Mouse (Mus musculus): ENCODE measurements around the gene Nsd1. TPM values are rescaled to one million over a fixed set of nuclear protein-coding genes. Genes with fewer than 3 reads are reported as not detected.
A peak's percentile ranks its signal among the peaks of the same experiment; 100 is the strongest.

Nsd1 gene
- polyA plus RNA-seq, 1 experiment from 2014 or later = 64.3 TPM

DNA sequence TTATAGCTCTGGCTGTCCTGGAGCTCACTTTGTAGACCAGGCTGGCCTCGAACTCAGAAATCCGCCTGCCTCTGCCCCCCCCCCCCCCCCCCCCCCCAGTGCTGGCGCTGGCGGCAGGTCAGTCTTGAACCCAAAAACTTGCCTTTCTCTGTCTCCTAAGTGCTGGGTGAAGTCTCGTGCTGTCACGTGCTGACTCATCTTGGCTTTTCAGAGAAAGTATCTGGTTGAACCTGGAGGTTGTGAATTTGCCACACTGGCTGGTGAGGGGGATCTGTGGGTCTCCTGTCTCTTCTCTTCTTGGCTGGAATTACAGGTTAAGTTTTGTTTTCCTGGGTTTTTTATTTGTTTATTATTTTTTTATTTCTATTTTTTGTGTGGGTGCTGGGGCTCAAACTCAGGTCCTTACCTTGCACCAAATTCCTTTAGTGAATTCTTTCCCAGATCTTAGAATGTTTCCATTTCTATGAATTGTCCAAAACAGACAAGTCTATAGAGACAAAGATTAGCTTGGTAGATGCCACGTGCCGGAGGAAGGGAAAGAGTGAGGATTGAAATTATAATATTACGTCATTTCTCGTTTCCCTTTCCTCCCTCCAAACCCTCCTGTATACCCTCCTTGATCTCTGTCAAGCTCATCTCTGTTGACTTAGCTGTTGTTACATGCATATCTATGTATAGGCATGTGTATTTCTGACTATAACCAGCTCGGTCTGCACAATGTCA, 4.8 kb upstream of the Nsd1 start:
- no peak for ATAC-seq (replicated peaks)
- H3K27ac ChIP-seq = no peak overlapping the region
- H3K27me3 ChIP-seq (replicated peaks) = no peaks in the 10 kb centered on the region
- 84% methylated on average over 7 of the region's 11 CpGs for WGBS
- no peak overlapping the region for H3K4me2 ChIP-seq
- H3K9me3 ChIP-seq = no peaks in the 10 kb centered on the region
- peaks cover 3% of the 10 kb centered on the region for H3K4me1 ChIP-seq
- H3K9ac ChIP-seq = no peak overlapping the region
- no peak overlapping the region for H3K4me3 ChIP-seq
- no peaks in the 10 kb centered on the region for H3K36me3 ChIP-seq (replicated peaks)

DNA sequence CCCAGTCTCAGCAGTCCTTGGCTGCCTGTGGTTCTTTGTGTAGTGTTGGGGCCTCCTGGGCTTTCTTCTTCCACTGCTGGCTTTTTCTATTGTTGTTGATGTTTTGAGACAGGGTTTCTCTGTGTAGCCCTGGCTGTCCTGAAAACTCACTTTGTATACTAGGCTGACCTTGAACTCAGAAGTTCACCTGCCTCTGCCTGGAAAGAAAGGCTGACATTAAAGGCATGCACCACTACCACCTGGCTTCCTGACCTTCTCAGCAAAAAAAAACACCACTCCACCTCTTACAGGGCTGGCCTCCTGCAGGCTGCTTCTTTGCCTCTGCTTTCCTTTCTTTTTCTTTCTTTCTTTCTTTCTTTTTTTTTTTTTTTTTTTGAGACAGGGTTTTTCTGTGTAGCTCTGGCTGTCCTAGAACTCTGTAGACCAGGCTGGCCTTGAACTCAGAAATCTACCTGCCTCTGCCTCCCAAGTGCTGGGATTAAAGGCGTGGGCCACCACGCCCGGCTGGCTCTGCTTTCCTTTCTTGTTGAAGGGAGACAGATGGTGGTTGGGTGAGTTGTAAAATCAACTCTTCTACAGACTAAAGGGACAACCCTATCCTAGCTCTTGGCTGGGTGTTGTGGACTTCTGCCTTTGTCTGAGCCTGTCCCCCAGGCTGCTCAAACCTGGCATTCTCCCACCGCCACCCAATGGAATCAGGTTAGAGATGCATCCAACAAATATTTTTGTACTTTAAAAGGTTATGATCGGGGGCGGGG, 4.0 kb upstream of the Nsd1 start:
- H3K4me2 ChIP-seq = no peak overlapping the region
- no peaks in the 10 kb centered on the region for H3K36me3 ChIP-seq (replicated peaks)
- no peaks in the 10 kb centered on the region for H3K27me3 ChIP-seq (replicated peaks)
- peaks cover 11% of the 10 kb centered on the region for H3K4me1 ChIP-seq
- WGBS = 95% methylated on average over 6 of the region's 6 CpGs
- no peak for ATAC-seq (replicated peaks)
- no peaks in the 10 kb centered on the region for H3K9me3 ChIP-seq
- H3K4me3 ChIP-seq = no peak overlapping the region
- no peak overlapping the region for H3K9ac ChIP-seq
- H3K27ac ChIP-seq = no peak overlapping the region

DNA sequence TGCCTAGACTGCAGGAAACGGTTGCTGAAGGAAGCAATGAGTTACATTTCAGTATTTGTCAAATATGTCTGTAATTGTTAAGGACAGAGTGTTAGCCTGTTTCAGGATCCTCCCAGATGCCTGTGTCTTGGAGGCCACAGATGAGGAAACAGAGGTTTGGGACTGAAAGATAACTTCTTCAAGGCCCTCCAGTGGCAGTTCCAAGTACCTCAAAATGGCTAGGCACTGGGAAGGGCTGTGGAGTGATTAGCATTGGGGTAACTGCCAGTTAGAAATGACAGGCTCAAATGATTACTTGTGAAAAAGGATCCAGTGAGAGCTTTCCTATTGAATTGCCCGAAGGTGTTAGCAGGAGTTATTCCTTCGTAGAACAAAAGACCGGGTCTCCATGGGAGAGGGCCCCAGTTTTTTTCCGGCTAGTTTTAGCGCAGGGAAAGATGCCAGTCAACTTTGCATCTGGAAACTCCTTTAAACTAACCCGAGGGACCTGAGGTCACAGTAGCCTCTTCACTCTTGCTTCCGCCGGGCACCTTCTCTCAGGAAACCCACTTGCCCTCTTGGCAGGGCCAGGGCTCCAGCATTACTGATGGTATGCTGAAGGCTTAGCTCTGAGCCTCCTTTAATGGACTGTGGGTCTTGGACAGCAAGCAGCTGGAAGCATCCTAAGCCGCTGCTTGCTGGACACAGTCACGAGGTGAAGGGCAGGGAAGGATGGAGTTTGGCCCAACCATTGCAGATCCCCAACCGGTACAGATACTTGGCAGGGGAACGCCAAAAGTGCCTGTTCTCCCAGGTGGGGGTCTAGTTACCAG, 539 bp upstream of the Nsd1 start:
- 61% methylated on average over 13 of the region's 13 CpGs for WGBS
- H3K4me1 ChIP-seq = peaks cover 30% of the 10 kb centered on the region
- no peak for ATAC-seq (replicated peaks)
- H3K27me3 ChIP-seq (replicated peaks) = no peaks in the 10 kb centered on the region
- no peak overlapping the region for H3K9ac ChIP-seq
- no peaks in the 10 kb centered on the region for H3K9me3 ChIP-seq
- H3K4me2 ChIP-seq = no peak overlapping the region
- 0 out of 2 replicates have a peak overlapping the region, but pooled peaks have one; percentile 2 for H3K27ac ChIP-seq
- no peaks in the 10 kb centered on the region for H3K36me3 ChIP-seq (replicated peaks)
- H3K4me3 ChIP-seq = no peak overlapping the region

DNA sequence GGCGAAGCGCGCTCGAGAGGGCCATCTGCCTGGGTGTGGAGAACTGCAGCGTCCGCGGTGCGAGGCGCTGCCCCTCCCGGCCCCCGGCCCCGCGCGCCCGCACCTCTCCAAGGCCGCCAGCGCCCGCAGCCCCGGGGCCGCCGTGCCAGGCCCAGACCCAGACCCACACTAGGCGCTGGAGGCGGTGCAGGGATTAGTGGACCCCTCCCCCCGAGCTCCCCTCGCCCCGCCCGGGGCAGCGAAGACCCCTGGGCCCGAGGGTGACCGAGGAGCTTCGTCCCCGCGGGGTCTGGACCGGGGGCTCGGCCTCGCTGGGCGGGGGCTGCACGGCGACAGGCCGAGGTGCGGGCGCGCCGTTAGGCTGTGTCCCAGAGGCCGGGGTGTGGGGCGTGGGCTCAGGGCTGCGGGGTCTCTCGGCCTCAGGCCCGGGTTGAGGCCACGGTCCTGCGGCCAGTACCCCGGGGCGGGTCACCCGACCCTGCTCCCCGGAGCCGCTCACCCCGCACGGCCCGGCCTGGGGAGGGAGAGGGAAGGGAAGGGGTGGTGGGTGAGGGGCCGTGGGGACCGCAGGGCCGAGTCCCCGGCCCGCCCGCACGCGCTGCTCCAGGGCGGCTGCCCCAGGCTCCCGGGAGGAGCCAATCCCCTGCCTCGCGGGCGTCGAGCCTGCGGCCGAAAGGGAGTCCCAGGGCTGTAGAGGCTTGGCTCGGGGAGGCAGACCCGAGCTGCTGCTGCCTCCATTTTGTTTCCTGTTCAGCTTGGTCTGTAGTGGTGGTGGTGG, 800 bp downstream of the Nsd1 start:
- peak overlapping the region; percentile 93 for H3K27ac ChIP-seq
- H3K4me3 ChIP-seq = peak overlapping the region; percentile 69
- ATAC-seq (replicated peaks) = peak; percentile 65
- peak overlapping the region; percentile 46 for H3K9ac ChIP-seq
- no peaks in the 10 kb centered on the region for H3K9me3 ChIP-seq
- no peaks in the 10 kb centered on the region for H3K36me3 ChIP-seq (replicated peaks)
- peaks cover 41% of the 10 kb centered on the region for H3K4me1 ChIP-seq
- WGBS = under 1% methylated on average over 66 of the region's 77 CpGs
- H3K27me3 ChIP-seq (replicated peaks) = no peaks in the 10 kb centered on the region
- H3K4me2 ChIP-seq = peak overlapping the region; percentile 84

DNA sequence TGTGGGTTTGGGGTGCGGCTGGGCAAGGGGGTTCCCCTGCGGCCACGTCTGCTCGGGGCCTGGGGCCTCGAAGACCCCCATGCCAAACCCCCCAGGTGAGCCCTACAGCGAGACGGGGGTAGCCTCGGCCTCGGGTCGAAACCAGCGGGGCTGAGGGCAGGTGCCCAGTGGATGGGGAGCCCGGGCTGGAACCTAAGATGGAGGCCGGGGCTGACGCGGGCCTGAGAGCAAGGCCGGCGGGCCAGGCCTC, 1.3 kb downstream of the Nsd1 start:
- Histone ChIP-seq H3K9me3 (no peaks in the 10 kb centered on the region), H3K4me2 (peak overlapping the region; percentile 84), H3K4me1 (peaks cover 46% of the 10 kb centered on the region), H3K4me3 (peak overlapping the region; percentile 69), H3K36me3 (replicated peaks) (no peaks in the 10 kb centered on the region), H3K27ac (peak overlapping the region; percentile 93), H3K27me3 (replicated peaks) (no peaks in the 10 kb centered on the region), H3K9ac (peak overlapping the region; percentile 46)
- ATAC-seq (replicated peaks) = peak; percentile 69
- 1% methylated on average over 17 of the region's 17 CpGs for WGBS

DNA sequence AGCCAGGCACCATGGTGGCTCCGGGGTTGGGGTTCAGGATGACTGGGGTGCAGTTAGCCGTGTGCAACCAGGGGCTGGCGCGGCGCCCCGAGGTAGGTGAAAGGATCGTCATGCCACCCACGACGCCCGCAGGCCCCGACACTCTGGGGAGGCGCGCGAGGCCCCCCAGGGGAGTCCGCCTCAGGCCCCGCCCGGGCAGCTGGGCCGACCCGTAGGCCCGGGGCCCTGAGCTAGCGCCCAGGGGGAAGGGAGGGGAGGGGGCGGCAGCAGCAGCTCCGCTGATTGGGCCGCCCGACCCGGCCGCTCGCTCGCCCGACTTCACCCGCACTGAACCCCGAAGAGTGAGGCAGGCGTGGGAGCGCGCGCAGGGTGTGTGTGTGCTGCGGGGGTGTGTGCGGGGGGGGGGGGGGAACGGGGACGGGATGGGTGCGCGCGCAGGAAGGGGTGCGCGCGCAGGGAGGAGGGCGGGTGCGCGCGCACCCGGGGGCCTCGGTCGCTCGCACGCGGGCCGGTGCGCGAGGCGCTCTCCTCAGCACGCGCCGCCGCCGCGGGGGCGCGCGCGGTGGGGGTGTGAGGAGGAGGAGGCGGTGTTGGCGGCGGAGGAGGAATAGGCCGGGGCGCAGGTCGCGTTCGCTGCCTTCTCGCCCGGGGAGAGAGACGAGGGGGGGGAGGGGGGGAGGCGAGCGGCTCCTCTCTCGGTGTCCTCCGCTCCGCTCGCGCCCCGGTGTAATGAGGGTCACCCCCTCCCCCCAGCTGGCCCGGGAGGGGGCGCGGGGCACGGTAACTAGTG, 1.8 kb downstream of the Nsd1 start:
- peak overlapping the region; percentile 93 for H3K27ac ChIP-seq
- peak; percentile 77 for ATAC-seq (replicated peaks)
- peak overlapping the region; percentile 84 for H3K4me2 ChIP-seq
- peaks cover 51% of the 10 kb centered on the region for H3K4me1 ChIP-seq
- 1% methylated on average over 58 of the region's 93 CpGs for WGBS
- no peaks in the 10 kb centered on the region for H3K27me3 ChIP-seq (replicated peaks)
- 0 out of 2 replicates have a peak, but pooled peaks cover 2% of the 10 kb centered on the region for H3K36me3 ChIP-seq (replicated peaks)
- peak overlapping the region; percentile 87 for H3K9ac ChIP-seq
- peak overlapping the region; percentile 69 for H3K4me3 ChIP-seq
- H3K9me3 ChIP-seq = no peaks in the 10 kb centered on the region

DNA sequence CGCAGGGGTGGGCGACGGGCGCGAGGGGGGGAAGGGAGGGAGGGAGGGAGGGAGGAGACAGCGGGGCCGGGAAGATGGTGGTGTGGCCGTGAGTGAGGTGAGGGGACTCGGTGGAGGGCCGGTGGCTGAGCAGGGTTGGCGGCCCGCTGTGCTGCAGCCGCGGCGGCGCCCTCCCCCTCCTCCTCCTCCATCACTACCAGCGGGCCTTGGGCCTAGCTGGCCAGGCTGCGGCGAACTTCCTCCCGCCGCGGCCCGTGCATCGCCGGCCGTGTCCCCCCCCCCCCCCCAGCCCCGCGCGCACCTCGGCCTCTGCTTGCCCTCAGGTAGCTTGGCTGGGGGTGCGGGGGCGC, 2.4 kb downstream of the Nsd1 start:
- peak; percentile 73 for ATAC-seq (replicated peaks)
- H3K9me3 ChIP-seq = no peaks in the 10 kb centered on the region
- H3K4me1 ChIP-seq = peaks cover 56% of the 10 kb centered on the region
- peak overlapping the region; percentile 87 for H3K9ac ChIP-seq
- no peaks in the 10 kb centered on the region for H3K27me3 ChIP-seq (replicated peaks)
- peak overlapping the region; percentile 84 for H3K4me2 ChIP-seq
- H3K27ac ChIP-seq = peak overlapping the region; percentile 93
- 0 out of 2 replicates have a peak, but pooled peaks cover 3% of the 10 kb centered on the region for H3K36me3 ChIP-seq (replicated peaks)
- WGBS = 0% methylated on average over 12 of the region's 32 CpGs
- peak overlapping the region; percentile 69 for H3K4me3 ChIP-seq

DNA sequence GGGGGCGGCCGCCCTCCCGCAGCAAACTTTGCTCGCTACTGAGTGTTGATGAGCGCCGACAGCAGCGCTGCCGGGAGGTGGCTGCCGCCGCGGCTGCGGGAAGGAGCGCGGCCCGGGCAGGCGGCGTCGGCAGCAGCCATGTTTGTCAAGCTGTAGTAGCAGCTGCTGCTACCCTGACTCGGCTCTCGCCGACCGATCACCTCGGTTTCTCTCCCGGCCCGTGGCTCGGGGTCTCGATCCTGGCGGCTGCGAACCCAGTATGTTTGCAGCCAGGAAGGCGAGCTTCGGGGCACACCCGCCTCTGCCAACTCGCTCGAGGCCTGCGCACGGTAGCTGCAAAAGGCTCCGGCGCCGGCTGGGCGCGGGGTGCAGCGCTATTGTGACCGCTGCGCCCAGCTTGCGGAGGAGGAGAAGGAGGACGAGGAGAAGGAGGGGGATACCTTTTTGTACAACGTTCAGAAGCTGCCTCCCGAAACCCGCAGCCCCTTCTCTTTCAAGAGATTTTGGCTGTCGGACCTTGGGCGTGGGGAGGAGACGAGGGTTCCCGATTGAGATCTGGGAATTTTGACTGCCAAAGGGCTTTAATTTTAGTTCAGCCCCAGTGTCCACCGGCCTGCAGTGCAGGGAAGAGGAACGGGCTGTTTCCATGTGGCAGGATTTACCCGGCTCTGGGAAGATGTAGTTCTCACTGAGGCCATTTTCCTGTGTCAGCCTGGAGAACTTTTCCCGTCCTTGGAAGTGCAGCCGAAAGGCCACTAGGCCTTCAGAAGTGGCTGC, 3.0 kb downstream of the Nsd1 start:
- Histone ChIP-seq H3K4me3 (peak overlapping the region; percentile 69), H3K9me3 (no peaks in the 10 kb centered on the region), H3K27me3 (replicated peaks) (no peaks in the 10 kb centered on the region), H3K4me2 (peak overlapping the region; percentile 84), H3K36me3 (replicated peaks) (peaks cover 3% of the 10 kb centered on the region; the same call in 1 of the 2 replicates), H3K4me1 (peaks cover 61% of the 10 kb centered on the region), H3K9ac (peak overlapping the region; percentile 87), H3K27ac (peak overlapping the region; percentile 93)
- under 1% methylated on average over 57 of the region's 58 CpGs for WGBS
- no peak for ATAC-seq (replicated peaks)

DNA sequence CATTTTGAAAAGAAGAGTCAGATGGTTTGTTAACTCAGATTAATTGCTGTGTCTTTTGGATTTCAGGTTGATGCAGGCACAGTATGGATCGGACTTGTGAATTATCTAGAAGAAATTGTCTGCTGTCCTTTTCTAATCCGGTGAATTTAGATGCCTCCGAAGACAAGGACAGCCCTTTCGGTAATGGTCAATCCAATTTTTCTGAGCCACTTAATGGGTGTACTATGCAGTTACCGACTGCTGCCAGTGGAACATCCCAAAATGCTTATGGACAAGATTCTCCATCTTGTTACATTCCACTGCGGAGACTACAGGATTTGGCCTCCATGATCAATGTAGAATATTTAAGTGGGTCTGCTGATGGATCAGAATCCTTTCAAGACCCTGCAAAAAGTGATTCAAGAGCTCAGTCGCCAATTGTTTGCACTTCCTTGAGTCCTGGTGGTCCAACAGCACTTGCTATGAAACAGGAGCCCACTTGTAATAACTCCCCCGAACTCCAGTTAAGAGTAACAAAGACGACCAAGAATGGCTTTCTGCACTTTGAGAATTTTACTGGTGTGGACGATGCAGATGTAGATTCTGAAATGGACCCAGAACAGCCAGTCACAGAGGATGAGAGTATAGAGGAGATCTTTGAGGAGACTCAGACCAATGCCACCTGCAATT, 3.7 kb downstream of the Nsd1 start:
- Histone ChIP-seq H3K4me2 (peak overlapping the region; percentile 84), H3K9me3 (no peaks in the 10 kb centered on the region), H3K27ac (peak overlapping the region; percentile 93), H3K9ac (peak overlapping the region; percentile 87), H3K4me1 (peaks cover 68% of the 10 kb centered on the region), H3K4me3 (peak overlapping the region; percentile 69), H3K36me3 (replicated peaks) (peaks cover 3% of the 10 kb centered on the region; the same call in 1 of the 2 replicates), H3K27me3 (replicated peaks) (no peaks in the 10 kb centered on the region)
- 54% methylated on average over 10 of the region's 10 CpGs for WGBS
- no peak for ATAC-seq (replicated peaks)

DNA sequence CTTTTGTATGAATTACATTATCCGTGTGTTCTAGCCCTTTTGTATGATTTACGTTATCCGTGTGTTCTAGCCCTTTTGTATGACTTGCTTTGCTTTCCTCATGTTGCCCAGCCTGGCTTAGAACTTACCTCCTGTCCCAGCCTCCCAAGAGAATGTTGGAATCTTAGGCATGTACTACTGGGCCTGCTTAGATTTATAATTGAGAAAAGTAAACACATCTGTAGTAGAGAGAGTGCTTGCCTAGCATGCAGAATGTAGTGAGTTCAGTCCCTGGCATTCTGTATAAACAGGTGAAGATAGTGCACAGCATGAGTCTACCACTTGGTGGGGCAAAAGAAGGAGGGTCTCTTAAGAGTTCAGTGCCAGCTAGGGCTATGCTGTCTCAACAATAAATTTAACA, 14.8 kb downstream of the Nsd1 start:
- Histone ChIP-seq H3K9me3 (no peaks in the 10 kb centered on the region), H3K9ac (no peak overlapping the region), H3K4me2 (no peak overlapping the region), H3K36me3 (replicated peaks) (peaks cover 15% of the 10 kb centered on the region), H3K4me1 (peaks cover 5% of the 10 kb centered on the region), H3K27me3 (replicated peaks) (no peaks in the 10 kb centered on the region), H3K27ac (no peak overlapping the region), H3K4me3 (no peak overlapping the region)
- 94% methylated on average over 3 of the region's 3 CpGs for WGBS
- ATAC-seq (replicated peaks) = no peak

Measured in midbrain, embryonic 15.5 days (tissue).